Mouse (Mus musculus) heart, adult 9 months (tissue): ENCODE measurements at regions not wholly inside any gene's neighbourhood (a gene's known extent, or its start where the extent isn't known, plus 50 kb on each side); places are given as distances from the start of the nearest gene placed in this dataset.
A peak's percentile ranks its signal among the peaks of the same experiment; 100 is the strongest.

ENCODE experiments used
- DNase-seq, 2 experiments: peaks; one replicate each; pipeline ENCODE4 v3.0.0; 2022; ENCODE audit warnings: low spot score in 2 of 2

DNA sequence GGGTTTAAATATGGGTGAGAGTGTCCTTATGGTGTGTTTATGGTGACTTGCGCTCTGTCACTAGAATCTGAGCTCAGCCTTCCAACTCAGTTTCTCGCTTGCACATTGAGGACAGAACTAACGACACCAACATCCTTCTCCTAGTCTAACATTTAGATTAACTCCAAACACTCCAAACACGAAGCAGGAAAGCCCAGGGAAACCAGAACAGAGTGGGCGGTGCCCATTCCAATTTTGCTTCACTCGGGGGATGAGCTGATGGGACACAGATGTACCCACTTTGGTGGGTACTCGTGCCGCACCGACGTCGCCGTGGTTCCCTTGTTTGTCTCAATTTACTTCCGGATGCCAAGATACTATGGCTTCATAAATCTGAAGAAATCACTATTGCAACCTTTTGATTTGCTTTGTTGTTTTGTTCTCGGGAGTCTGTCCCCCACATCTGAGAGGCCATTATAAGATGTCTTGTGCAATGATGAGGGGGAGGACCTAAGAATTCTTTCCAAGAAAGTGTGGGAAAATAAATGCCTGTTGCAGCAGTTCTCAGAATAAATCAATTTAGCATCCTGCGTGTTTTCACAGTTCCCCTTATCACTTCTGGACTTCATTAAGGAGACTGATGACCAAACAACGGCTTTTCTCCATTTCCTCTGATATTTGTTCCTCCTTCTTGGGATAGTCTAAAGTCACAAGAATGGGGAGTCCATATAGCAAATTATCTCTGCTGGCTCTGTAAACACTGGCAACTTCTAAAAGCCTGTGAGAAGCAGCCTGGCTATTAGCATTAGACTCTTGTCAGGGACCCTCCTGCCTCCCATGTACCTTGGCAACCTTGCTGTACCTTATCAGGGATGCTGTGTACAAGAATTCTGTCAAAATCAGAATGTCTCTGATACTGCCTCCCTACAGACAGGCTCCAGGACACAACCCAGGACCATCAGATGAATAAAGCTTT, 96.2 kb upstream of the Klf9 start:
- peak; percentile 57 to 64 for DNase-seq

DNA sequence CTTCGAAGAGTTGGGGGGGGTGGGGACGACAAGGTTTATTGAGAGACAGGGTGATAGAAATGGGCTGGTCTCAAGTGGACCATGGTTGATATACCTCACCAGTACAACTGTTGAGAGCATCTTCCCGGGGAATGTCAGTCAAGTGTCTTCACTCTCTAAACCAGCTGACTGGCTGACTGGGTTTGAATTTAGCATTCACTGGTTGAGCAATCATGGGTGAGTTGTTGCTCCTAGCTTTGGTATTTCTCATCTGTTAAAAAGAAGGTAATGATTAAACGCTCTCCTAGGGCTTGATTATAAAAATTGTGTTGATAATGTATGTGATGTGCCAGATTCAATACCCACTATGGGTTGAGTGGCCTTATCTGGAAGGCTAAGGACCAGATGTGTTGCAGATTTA, 89.6 kb upstream of the Klf9 start:
- DNase-seq, result no peak

DNA sequence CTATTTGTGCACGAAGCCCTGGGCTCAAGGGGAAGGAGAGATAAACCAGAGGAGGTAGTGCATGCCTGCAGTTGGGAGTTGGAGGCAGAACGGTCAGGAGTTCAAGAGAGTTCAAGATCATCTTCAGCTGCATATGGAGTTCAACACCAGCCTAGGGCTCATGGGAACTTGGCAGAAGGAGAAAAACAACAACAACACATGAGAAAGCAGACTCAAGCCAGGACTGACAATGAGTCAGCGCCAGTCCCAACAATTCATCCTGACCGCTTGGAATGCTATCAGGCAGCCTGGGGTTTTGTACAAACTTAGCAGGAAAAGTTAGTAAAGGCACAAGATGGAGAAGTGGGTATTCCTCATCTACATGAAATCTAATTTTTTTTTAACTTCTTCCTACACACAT, 86.6 kb upstream of the Klf9 start:
- peak; percentile 65 to 66 for DNase-seq

DNA sequence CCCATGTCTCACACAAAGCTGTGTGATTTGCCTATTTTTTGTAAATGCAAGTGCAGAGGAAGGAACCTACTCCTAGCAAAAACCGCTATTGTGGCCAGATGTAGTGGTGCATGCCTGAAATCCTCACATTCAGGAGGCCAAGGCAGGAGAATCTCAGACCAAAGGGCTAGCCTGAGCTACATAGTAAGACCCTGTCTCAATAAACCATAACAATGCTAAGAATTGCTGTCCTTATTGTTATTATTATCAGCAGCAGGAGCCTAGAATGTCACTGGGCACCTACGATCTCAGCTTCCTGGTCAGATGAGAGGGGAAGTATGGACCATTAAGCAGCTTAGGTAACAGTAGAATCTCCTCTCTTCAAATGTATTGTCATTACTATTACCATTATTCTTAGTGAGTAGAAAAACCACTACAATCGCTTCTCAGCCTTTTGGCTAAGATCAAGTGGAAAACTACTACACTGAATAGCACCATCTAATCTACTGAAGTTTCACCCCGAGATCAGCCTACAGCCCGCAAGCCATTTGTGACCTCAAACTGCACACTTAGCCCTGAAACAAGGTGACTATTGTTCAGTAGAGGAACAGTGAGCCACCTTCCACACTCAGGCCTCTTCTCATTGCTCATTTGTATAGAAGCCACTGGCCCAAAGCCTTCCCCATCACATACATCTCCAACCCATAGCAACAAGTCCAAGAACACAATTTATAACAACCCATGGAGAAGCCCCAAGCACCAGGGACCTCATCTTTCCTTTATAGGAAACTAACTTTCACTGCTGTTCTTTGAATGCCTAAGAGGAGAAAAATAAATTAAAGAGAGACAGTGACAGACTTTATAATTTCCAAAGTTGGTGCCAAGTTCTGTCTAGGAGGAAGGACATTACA, 84.9 kb upstream of the Klf9 start:
- DNase-seq, result no peak

DNA sequence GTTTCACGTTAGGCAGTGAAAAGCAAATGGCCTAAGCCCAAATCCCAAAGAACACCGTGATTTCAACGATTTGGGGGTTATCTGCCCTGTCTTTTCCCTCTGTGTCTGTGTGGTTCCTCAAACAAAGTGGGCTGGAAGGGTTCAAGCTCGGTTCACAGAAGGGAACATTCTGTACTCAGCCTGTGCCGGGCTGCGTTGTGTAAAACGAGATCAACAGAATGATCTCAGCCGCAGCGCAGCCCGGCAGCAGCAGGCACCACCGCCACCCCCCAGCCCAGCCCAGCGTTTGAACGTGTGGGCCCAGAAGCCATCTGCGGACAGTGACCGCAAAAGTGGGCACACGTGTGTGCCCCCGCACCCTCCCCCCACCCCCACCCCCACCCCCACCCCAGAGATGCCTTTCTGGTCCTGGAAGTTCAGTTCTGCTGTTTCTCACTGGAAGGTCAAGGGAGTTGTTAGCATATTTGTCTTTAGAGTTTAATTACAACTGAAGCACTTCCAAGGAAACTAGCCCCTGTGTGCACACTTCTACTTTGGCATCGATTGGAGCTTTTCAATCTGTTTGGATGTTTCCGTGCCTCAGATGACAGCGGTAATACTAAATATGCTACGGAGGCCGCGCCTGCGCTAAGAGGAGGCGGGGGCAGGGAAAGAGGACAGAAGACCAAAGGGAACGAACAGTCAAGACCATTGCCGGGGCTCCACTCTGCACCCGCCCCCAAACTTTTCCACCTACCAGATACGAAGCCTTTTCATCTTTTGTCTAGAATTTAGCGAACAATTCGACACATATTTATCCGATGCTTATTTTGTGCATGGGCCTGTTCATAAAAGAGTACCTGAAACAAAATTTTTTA, 83.9 kb upstream of the Klf9 start:
- peak; percentile 88 to 89 for DNase-seq

DNA sequence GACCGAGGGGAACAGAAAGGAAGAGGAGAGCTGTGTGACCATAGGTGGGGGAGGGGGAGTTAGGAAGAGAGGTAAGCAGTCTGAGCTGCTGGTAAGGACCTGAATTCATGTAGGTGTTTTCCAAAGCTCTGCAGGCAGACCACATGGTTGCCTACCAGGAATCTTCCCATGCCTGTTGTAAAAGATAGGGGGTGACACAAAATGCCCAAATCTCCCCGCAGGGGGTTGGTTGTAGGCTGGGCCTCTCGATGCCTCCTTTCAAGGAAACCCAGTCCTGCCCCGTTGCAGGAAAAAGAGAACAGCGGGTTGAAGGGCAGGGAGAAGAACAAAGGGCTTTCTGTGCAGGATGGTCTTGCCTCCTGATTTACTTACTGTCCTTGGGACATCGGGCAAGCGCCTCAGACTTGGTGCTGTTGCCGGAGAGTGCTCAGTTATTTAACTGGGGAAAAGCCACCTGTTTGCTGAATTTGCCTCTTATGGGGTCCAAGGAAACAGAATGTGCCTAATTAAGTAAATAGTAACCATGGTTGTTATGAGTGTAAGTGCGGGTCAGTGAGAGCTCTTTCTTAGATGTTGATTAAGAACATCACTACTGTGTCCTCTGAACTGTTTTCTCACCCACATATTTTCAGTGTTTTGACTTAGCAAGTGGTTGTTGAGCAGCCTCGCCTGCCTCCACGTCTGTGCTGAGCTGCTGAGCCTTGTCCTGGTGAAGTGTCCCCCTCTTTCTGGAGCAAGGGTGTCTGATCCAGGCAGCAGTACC, 83.1 kb upstream of the Klf9 start:
- peak in 1 of 2 experiments; percentile 56 for DNase-seq

DNA sequence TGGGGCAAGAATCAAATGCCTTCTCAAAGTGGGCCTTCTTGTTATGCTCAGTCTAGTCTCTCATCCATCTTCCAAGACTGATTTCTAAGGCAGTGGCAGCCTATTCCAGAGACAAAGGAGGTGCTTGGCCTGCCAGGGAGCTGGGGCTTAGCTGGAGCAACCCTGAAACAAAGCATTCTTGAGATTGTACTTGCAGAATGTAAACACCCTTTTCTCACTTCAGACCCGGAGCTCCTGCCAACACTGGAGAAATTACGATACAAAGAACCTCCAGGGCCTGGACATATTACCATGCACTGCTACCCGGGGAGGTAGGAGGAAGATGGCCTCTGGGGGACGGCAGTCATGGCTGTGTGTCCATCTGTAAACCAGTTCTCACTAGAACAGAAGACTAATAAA, 82.5 kb upstream of the Klf9 start:
- DNase-seq, result no peak

DNA sequence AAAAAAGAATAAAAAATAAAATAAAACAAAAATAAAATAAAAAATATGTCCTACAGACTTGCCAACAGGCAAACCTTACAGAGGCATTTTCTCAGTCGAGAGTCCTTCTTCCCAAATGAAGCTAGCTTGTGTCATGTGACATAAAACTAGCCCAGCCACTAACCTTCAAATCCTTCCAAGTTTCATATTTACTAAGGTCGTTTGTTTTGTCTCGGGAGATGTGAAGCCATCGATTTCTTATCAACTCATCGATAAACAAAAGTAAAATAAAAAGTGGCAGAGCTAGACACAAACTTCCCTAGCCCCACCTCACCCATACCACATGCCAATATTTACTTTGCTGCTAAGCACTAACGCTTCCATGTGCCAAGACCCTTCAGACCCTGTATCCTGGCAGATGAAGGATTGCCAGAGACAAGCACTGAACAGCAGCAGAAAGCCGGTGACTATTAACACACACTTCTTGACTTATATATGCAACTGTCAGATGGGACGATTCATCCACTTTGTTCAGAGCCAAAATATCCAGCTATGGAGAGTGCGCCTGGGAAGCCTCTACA, 79.9 kb upstream of the Klf9 start:
- no peak for DNase-seq

DNA sequence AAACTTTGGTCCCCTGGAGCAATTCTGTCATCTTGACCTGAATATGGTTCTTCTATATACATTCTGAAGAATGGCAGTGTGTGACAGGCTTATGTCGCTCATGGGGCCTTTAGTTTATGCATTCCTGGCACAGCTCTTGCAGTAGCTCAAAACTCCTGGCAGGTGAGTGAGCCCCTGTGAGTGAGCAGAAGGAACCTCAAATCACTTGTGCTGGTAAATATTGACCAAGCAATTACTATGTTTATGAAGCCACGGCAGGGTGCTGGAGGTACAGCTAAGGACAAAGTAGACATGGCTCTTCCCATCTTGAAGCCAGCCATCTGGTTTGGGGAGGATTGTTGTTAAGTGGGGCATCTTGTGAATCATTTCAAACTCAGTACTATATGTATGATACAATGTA, 79.1 kb upstream of the Klf9 start:
- no peak for DNase-seq

DNA sequence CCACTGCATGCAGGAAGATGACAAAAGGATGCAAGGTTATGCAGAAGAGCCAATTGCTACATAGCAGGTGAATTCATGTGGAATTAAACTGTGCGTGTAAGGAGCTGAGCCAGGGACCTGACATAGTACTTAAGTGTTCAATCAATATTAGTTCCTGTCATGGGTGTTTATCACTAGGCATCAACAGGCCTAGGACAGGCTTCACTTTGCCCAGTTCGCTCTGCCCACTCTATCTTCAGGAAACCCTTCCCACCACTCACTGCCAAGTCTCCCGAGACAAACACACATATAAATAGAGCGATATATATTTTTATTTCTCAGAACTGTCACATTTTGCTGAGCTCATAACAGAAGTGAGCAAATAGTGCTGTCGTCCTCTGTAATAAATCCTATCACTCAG, 78.2 kb upstream of the Klf9 start:
- no peak for DNase-seq

DNA sequence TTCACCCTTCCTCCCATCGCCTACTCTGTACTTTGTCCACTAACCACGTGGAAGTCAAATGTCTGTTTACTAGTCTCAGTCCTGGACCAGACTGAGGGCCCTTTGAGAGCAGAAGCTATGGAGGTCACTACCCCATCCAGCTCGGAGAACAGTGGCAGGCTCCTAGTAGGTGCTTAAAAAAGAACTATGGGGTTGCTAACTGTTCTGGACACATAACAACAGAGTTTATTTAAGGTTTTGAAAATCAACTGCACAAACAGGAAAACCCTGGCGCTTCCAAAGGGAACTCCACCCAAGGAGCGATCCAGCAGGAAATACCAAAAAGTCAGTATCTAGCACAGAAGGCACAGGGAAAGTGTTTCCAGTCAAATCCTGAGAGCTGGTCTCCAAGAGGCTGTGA, 75.5 kb upstream of the Klf9 start:
- DNase-seq, result peak; percentile 85 to 87

DNA sequence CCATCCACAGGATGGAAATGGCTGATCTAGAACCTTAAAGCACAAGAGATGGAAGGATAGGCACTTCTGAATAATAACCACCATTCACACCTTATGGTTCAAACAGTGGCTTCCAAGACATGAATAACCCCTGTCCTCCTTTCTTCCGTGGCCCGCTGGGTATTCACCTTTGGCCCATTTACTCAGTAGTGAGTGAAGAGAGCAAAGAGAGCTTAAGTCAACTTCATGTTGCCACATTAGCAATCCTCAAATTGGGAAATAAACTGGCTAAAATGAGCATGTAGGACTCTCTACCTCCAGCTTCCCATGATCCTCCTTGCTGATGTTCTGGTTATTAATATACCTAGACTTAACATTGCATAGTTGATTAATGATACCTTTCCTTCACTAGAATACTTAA, 74.3 kb upstream of the Klf9 start:
- no peak for DNase-seq

DNA sequence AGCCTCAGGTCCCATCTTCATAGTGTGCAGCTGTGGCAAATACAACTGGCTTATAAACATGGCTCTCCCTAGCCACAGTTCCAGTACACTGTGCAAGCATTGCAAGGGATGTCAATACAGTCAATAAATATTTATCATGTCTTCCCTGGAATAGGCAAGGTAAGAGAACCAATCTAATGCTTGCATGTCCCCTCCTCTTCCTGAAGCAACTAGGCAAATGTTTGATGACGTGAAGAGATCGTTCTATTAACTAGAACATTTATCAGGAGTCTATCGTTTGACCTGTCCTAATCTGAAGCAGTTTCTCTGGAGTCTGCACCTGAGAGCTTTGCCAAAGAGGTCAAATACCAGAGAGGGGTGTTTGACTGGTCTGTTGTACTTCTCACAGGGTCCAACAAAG, 72.4 kb upstream of the Klf9 start:
- no peak for DNase-seq

DNA sequence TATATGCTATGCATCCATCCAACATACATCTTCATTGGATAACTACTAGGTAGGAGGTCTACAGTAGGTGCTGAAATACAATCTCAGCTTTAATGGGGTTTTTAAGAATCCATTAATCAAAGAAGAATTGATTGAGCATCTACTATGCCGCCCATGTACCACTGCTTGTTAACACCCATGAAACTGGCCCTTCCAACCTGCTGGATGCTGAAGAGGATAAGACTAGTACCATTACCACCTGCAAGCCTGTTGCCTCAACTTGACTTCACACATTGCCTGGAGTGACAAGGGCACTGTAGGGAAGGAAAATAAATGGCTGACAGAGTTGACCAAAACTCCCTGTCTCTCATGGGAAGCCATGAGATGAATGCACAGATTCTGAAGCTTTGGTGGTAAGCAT, 71.4 kb upstream of the Klf9 start:
- no peak for DNase-seq

DNA sequence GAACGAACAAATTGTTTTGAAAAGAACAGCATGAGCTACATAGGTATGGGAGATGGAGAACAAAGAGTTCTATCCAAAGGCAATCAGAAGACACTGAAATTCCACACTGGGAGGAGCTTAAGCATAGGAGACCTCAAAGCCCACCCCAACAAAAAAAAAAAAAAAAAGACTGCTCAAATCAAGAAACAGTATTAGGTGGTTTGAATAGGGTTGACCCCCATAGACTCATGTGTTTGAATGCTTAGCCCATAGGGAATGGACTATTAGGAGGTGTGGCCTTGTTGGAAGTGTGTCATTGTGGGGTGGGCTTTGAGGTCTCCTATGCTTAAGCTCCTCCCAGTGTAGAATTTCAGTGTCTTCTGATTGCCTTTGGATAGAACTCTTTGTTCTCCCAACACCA, 70.0 kb upstream of the Klf9 start:
- DNase-seq, result no peak

DNA sequence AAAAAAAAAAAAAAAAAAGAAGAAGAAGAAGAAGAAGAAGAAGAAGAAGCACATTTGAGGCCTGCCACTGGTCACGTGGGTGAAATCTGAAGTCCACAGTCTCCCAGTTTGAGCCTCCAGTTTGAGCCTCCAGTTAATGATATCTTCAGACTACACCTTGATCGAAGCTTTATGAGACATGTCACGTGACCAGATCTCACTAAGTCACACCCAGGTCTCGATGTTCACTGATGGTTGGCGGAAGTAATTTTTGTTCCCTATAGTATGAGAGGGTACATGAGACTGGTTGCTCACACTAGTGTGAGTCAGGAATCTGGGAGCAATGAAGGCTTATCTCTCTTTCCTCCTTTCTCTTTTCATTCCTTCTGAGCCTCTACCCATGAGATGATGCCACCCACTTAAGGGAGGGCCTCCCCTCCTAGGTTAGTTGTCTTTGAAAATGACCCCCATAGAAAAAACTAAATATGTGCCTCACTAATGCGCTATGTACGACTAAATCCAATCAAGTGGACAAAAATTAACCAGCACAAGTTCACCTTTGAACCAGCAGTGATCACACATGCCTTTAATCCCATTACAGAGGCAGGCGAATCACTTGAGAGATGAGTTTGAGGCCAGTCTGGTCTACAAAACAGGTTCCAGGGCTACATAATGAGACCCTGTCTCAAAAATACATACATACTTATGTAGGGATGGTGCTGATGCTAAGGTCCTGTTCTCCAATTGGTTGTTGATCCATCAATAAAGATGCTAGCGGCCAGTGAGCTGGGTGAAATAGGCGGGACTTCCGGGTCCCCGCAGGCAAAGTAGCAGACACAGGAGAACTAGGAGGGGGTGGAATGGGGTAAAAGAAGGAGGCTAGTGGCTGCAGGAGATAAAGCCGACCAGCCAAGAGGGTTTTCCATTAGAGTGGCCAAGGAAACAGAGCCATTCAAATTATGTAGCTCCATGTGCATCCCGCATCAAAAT, 66.1 kb upstream of the Klf9 start:
- DNase-seq, result no peak

DNA sequence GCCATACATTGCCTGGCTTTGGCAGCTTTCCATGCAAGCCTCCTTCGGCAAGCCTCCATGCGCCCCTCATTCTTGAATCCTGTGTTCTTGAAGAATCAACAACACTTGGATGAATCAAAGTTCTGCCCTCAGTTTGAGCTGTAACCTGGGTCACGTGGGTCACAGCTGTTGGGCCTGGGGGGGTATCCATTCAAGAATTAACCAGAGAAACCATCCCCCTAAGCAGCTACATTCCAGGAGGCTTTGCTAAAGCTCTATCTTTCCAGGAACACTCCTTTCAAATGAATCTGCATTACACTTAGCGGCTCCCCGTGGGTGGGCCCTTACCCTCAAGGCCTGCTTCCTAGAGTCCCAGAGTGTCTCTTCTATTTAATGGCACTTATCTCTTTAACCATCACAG, 65.2 kb upstream of the Klf9 start:
- no peak for DNase-seq

DNA sequence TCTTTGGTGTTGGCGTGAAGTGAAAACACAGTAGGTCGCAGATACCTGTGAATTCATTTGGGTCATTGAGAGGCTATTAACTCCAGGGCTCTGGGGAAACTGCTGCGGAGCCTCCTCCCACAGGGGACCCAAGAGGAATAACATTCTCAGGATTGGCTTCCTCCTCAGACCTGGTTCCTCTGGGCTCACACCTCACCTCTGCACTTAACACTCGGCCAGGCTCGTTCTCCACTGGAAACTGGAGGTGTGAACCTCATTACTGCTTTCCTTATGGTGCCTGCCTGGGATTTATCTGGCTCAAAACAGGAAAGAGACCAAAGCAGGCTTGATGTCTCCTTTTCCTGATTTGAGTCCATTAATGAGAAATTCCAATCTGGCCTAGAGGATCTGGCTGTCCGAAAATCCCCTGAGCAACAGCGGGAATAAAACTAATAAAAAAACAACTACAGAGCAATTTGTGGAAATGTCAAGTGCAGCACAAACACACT, 55.8 kb upstream of the Klf9 start:
- no peak for DNase-seq

DNA sequence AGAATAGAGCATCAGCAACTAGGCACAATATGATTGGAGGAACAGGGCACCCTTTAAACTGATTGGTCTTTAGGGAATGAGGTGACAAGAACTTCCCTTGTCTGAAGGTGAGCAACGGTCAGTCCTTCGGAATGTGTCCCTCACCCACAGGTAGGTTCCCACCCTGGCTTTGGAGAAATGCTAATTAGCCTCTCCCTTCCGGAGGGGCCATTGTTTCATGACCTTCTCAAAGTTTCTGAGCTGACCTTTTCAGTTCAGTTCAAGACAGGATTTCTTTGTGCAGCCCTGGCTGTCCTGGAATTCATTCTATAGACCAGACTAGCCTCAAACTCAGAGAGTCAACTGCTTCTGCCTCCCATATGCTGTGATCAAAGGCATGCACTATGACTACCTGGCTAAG, 53.5 kb upstream of the Klf9 start:
- DNase-seq, result no peak
